Mouse (Mus musculus): ENCODE data around the gene Polh. TPM values are rescaled to one million over a fixed set of nuclear protein-coding genes. Genes with fewer than 3 reads are reported as not detected.
A peak's percentile ranks its signal among the peaks of the same experiment; 100 is the strongest.

The Polh gene
- total RNA-seq (2021), result 1 to 10 TPM; 6.3 to 7.8 TPM

- intact Hi-C loops (cut with DNase I), result no loop called here
- DNase-seq (ENCODE audit: extremely low spot score in 1 of 2, low spot score in 2 of 2), result peak; percentile 87 to 95
Observed at GRCm38 (mm10) chr17:46202421-46203071, at the start of gene Polh, which contains the start of gene Xpo5. Gene Polh, minus strand, starts transcription at chr17:46202645. Gene Xpo5, plus strand, starts transcription at chr17:46202782.

- intact Hi-C loops (cut with DNase I), result no loop called here
- no peak for DNase-seq (ENCODE audit: extremely low spot score in 1 of 2, low spot score in 2 of 2)
Observed at GRCm38 (mm10) chr17:46251174-46251573, 48.7 kb upstream of the Polh start.

GRCm38 (mm10) chr17:46248189-46248522, 45.7 kb upstream of the Polh start:
- intact Hi-C loops (cut with DNase I), result no loop called here
- DNase-seq (ENCODE audit: extremely low spot score in 1 of 2, low spot score in 2 of 2), result no peak

- DNase-seq (ENCODE audit: extremely low spot score in 1 of 2, low spot score in 2 of 2), result peak; percentile 95 to 97
- intact Hi-C loops (cut with DNase I), result no loop called here
Observed at GRCm38 (mm10) chr17:46247512-46248188, 45.2 kb upstream of the Polh start, which contains the start of the genes Polr1c and Yipf3. Gene Polr1c, minus strand, starts transcription at chr17:46248054. Gene Yipf3, plus strand, starts transcription at chr17:46248080.

- intact Hi-C loops (cut with DNase I), result no loop called here
- DNase-seq (ENCODE audit: extremely low spot score in 1 of 2, low spot score in 2 of 2), result no peak
Observed at GRCm38 (mm10) chr17:46244579-46244978, 42.1 kb upstream of the Polh start.

- no peak for DNase-seq (ENCODE audit: extremely low spot score in 1 of 2, low spot score in 2 of 2)
- intact Hi-C loops (cut with DNase I), result no loop called here
Observed at GRCm38 (mm10) chr17:46243624-46244023, 41.2 kb upstream of the Polh start.

- DNase-seq (ENCODE audit: extremely low spot score in 1 of 2, low spot score in 2 of 2), result no peak
- intact Hi-C loops (cut with DNase I), result no loop called here
Observed at GRCm38 (mm10) chr17:46242993-46243392, 40.5 kb upstream of the Polh start.

GRCm38 (mm10) chr17:46242274-46242673, 39.8 kb upstream of the Polh start:
- intact Hi-C loops (cut with DNase I), result no loop called here
- no peak for DNase-seq (ENCODE audit: extremely low spot score in 1 of 2, low spot score in 2 of 2)

GRCm38 (mm10) chr17:46241471-46241870, 39.0 kb upstream of the Polh start:
- intact Hi-C loops (cut with DNase I), result no loop called here
- no peak for DNase-seq (ENCODE audit: extremely low spot score in 1 of 2, low spot score in 2 of 2)

GRCm38 (mm10) chr17:46239516-46240114, 37.2 kb upstream of the Polh start:
- DNase-seq (ENCODE audit: extremely low spot score in 1 of 2, low spot score in 2 of 2), result no peak
- intact Hi-C loops (cut with DNase I), result no loop called here

GRCm38 (mm10) chr17:46237480-46237879, 35.0 kb upstream of the Polh start:
- intact Hi-C loops (cut with DNase I), result no loop called here
- DNase-seq (ENCODE audit: extremely low spot score in 1 of 2, low spot score in 2 of 2), result no peak

GRCm38 (mm10) chr17:46237079-46237478, 34.6 kb upstream of the Polh start:
- DNase-seq (ENCODE audit: extremely low spot score in 1 of 2, low spot score in 2 of 2), result no peak
- intact Hi-C loops (cut with DNase I), result no loop called here

GRCm38 (mm10) chr17:46236067-46236466, 33.6 kb upstream of the Polh start:
- no peak for DNase-seq (ENCODE audit: extremely low spot score in 1 of 2, low spot score in 2 of 2)
- intact Hi-C loops (cut with DNase I), result no loop called here

GRCm38 (mm10) chr17:46227576-46227975, 25.1 kb upstream of the Polh start:
- intact Hi-C loops (cut with DNase I), result no loop called here
- no peak for DNase-seq (ENCODE audit: extremely low spot score in 1 of 2, low spot score in 2 of 2)

- intact Hi-C loops (cut with DNase I), result no loop called here
Observed at GRCm38 (mm10) chr17:46221601-46222000, 19.2 kb upstream of the Polh start.

GRCm38 (mm10) chr17:46210550-46210949, 8.1 kb upstream of the Polh start:
- intact Hi-C loops (cut with DNase I), result no loop called here
- no peak for DNase-seq (ENCODE audit: extremely low spot score in 1 of 2, low spot score in 2 of 2)

More at GRCm38 (mm10) chr17:46221601-46222000, 19.2 kb upstream of the Polh start:
- no peak for DNase-seq (ENCODE audit: extremely low spot score in 1 of 2, low spot score in 2 of 2)

- intact Hi-C loops (cut with DNase I), result no loop called here
- no peak for DNase-seq (ENCODE audit: extremely low spot score in 1 of 2, low spot score in 2 of 2)
Observed at GRCm38 (mm10) chr17:46206676-46207075, 4.2 kb upstream of the Polh start.

GRCm38 (mm10) chr17:46203078-46203477, 633 bp upstream of the Polh start:
- DNase-seq (ENCODE audit: extremely low spot score in 1 of 2, low spot score in 2 of 2), result peak; percentile 7 to 63
- intact Hi-C loops (cut with DNase I), result no loop called here

GRCm38 (mm10) chr17:46201151-46201550, 1.3 kb downstream of the Polh start:
- DNase-seq (ENCODE audit: extremely low spot score in 1 of 2, low spot score in 2 of 2), result no peak
- intact Hi-C loops (cut with DNase I), result no loop called here

- no peak for DNase-seq (ENCODE audit: extremely low spot score in 1 of 2, low spot score in 2 of 2)
- intact Hi-C loops (cut with DNase I), result no loop called here
Observed at GRCm38 (mm10) chr17:46188829-46189228, 13.6 kb downstream of the Polh start.
